Comparison of ENCODE assay signal across 18 mouse cellular contexts in genomic region chr1:131473631-131474118, GRCm38 (mm10). TPM values are rescaled to one million over a fixed set of nuclear protein-coding genes. Genes with fewer than 3 reads are reported as not detected.
DNase-seq lines count a peak whose midpoint lies in the region; ATAC-seq and TF ChIP-seq lines count a peak whose summit lies in the region.
"Had no signal": no experiment of that assay in that cellular context is flagged by ENCODE, and none has a peak within 500 bp of the region (broad histone marks: within the 10 kb centered on the region; RNA-seq: fewer than 3 reads in every experiment).

No protein-coding gene starts in this region.

- peak; percentile 49 for ATAC-seq in hindbrain, embryonic 16.5 days
- ATAC-seq in hindbrain, embryonic 12.5 days (ENCODE audit: low FRiP score): no peak
- ATAC-seq in megakaryocyte, adult 5-6 weeks (ENCODE audit: poor library complexity, severe bottlenecking): peak; percentile 56
- ATAC-seq: intestine, embryonic 16.5 days; liver, embryonic 12.5 days; midbrain, embryonic 15.5 days had no signal

- peak; percentile 83 for TF ChIP-seq EP300 in CH12.LX (IDR thresholded peaks at IDR 0.05; ENCODE audit: low read length)

- no peaks in the 10 kb centered on the region for H3K36me3 ChIP-seq in hindbrain, embryonic 16.5 days (ENCODE audit: control insufficient read depth, insufficient read depth, low read length)
- H3K36me3 ChIP-seq in hindbrain, embryonic 12.5 days: no peaks in the 10 kb centered on the region
- H3K36me3 ChIP-seq in CH12.LX (replicated peaks in 1 of 2; ENCODE audit: control insufficient read depth in 1 of 2, insufficient read depth in 1 of 2, low read length in 1 of 2): peaks cover 0 to 6% of the 10 kb centered on the region in 2 experiments
- H3K36me3 ChIP-seq: liver, embryonic 12.5 days; midbrain, embryonic 15.5 days had no signal

- H3K9me3 ChIP-seq in hindbrain, embryonic 16.5 days (ENCODE audit: control insufficient read depth, low read length): no peaks in the 10 kb centered on the region
- no peaks in the 10 kb centered on the region for H3K9me3 ChIP-seq in hindbrain, embryonic 12.5 days (replicated peaks)
- H3K9me3 ChIP-seq in CH12.LX (replicated peaks; ENCODE audit: low read length): no peaks in the 10 kb centered on the region
- H3K9me3 ChIP-seq: liver, embryonic 12.5 days; midbrain, embryonic 15.5 days had no signal

- DNase-seq in CH12.LX (ENCODE audit: extremely low read depth): peak; percentile 54
- DNase-seq in ovary, adult 18-20 months (ENCODE audit: low spot score): no peak
- no peak for DNase-seq in right cerebral cortex, adult 2 months (ENCODE audit: low spot score in 2 of 2)
- DNase-seq: adrenal gland, postnatal 14 days; cerebellum, adult 9-10 months; gastrocnemius, postnatal 14 days; lung, embryonic 14.5 days; right cerebral cortex, adult 18-20 months; spleen, adult 18-20 months; thymus, postnatal 25 days had no signal

- in situ Hi-C loops in CH12.LX (cut with MboI; ENCODE audit: low pct_ligation_motif_present, low pct_unique_long_range_greater_than_20kb, low sequenced_read_pairs): no loop called here

- TF ChIP-seq RAD21 in CH12.LX (IDR thresholded peaks at IDR 0.05; ENCODE audit: low read depth, low read length): no peak

- no peaks in the 10 kb centered on the region for H3K4me1 ChIP-seq in hindbrain, embryonic 16.5 days (ENCODE audit: control insufficient read depth, insufficient read depth, low read depth, low read length)
- H3K4me1 ChIP-seq in hindbrain, embryonic 12.5 days: no peaks in the 10 kb centered on the region
- peaks cover 11 to 56% of the 10 kb centered on the region in 2 experiments; a peak in 3 of 4 replicates for H3K4me1 ChIP-seq in CH12.LX (ENCODE audit: control insufficient read depth in 1 of 2, insufficient read depth in 2 of 2)
- H3K4me1 ChIP-seq in bone marrow macrophage, adult 2 months (ENCODE audit: control insufficient read depth, insufficient read depth, low read length): peaks cover 43% of the 10 kb centered on the region
- H3K4me1 ChIP-seq: midbrain, embryonic 15.5 days had no signal

- H3K9ac ChIP-seq in hindbrain, embryonic 16.5 days (ENCODE audit: low read depth, low read length): no peak overlapping the region
- H3K9ac ChIP-seq in hindbrain, embryonic 12.5 days: no peak overlapping the region
- H3K9ac ChIP-seq in CH12.LX (ENCODE audit: insufficient read depth, low read depth): no peak overlapping the region; the same call in 1 of the 2 replicates
- H3K9ac ChIP-seq: liver, embryonic 12.5 days; lung, embryonic 14.5 days; midbrain, embryonic 15.5 days had no signal

- no peak for TF ChIP-seq POLR2A in CH12.LX (IDR thresholded peaks at IDR 0.05; ENCODE audit: low read depth, low read length)
- TF ChIP-seq POLR2A in bone marrow macrophage, adult 2 months (IDR thresholded peaks at IDR 0.05; ENCODE audit: borderline replicate concordance, low read depth, low read length): no peak

- dilution Hi-C loops in CH12.LX (cut with MboI; ENCODE audit: extremely low pct_ligation_motif_present, extremely low pct_unique_long_range_greater_than_20kb, low sequenced_read_pairs): no loop called here

- H3K4me3 ChIP-seq in hindbrain, embryonic 16.5 days (ENCODE audit: low read length): no peak overlapping the region
- H3K4me3 ChIP-seq in hindbrain, embryonic 12.5 days: no peak overlapping the region
- H3K4me3 ChIP-seq in CH12.LX (replicated peaks in 1 of 3; ENCODE audit: low read depth in 2 of 3, low read length in 2 of 3, poor library complexity in 1 of 3): no peak overlapping the region
- no peak overlapping the region for H3K4me3 ChIP-seq in bone marrow macrophage, adult 2 months (ENCODE audit: insufficient read depth, low read length)
- H3K4me3 ChIP-seq: liver, embryonic 12.5 days; midbrain, embryonic 15.5 days had no signal

- no peak overlapping the region for H3K4me2 ChIP-seq in hindbrain, embryonic 16.5 days (ENCODE audit: low read length)
- H3K4me2 ChIP-seq in hindbrain, embryonic 12.5 days (replicated peaks): no peak overlapping the region
- peak overlapping the region; percentile 56 for H3K4me2 ChIP-seq in CH12.LX (ENCODE audit: insufficient read depth, low read depth, poor library complexity, severe bottlenecking)
- H3K4me2 ChIP-seq: liver, embryonic 12.5 days; lung, embryonic 14.5 days; midbrain, embryonic 15.5 days had no signal

- no peak for TF ChIP-seq CTCF in CH12.LX (conservative IDR thresholded peaks at IDR 0.05 in 1 of 2, IDR thresholded peaks at IDR 0.05 in 1 of 2; ENCODE audit: low read depth in 2 of 2, low read length in 2 of 2)
- no peak for TF ChIP-seq CTCF in bone marrow macrophage, adult 2 months (IDR thresholded peaks at IDR 0.05; ENCODE audit: low read depth, low read length)

- no peak overlapping the region for H3K27ac ChIP-seq in hindbrain, embryonic 16.5 days (ENCODE audit: low read depth, low read length)
- H3K27ac ChIP-seq in hindbrain, embryonic 12.5 days: no peak overlapping the region
- H3K27ac ChIP-seq in CH12.LX (ENCODE audit: insufficient read depth, low read depth): no peak overlapping the region
- peak overlapping the region; percentile 91 for H3K27ac ChIP-seq in bone marrow macrophage, adult 2 months (ENCODE audit: insufficient read depth, low read depth, low read length)
- H3K27ac ChIP-seq: liver, embryonic 12.5 days; midbrain, embryonic 15.5 days; stomach, postnatal 0 days had no signal

- no peaks in the 10 kb centered on the region for H3K27me3 ChIP-seq in hindbrain, embryonic 16.5 days (replicated peaks; ENCODE audit: control insufficient read depth, insufficient read depth, low read length)
- H3K27me3 ChIP-seq in hindbrain, embryonic 12.5 days: no peaks in the 10 kb centered on the region
- no peaks in the 10 kb centered on the region for H3K27me3 ChIP-seq in CH12.LX (replicated peaks)
- H3K27me3 ChIP-seq: liver, embryonic 12.5 days; midbrain, embryonic 15.5 days had no signal

- H3K79me2 ChIP-seq in CH12.LX (replicated peaks; ENCODE audit: control insufficient read depth, extremely low read depth, insufficient read depth, poor library complexity, severe bottlenecking): peaks cover 11% of the 10 kb centered on the region

TF ChIP-seq in CH12.LX, 34 proteins besides CTCF, POLR2A, EP300 and RAD21:
- TF ChIP-seq RCOR1 (conservative IDR thresholded peaks at IDR 0.05; ENCODE audit: low read depth, low read length) (no peak), MEF2A (IDR thresholded peaks at IDR 0.05; ENCODE audit: borderline replicate concordance, low read depth, low read length) (peak; percentile 57; the same call in 1 of the 2 replicates), IRF4 (IDR thresholded peaks at IDR 0.05; ENCODE audit: low read depth, low read length) (peak; percentile 61; the same call in 1 of the 2 replicates), ETS1 (conservative IDR thresholded peaks at IDR 0.05; ENCODE audit: low read depth, low read length) (no peak), ZNF384 (IDR thresholded peaks at IDR 0.05; ENCODE audit: low read depth, low read length) (peak; percentile 50; the same call in 1 of the 2 replicates), TBP (conservative IDR thresholded peaks at IDR 0.05; ENCODE audit: low read depth, low read length) (no peak)

RNA-seq across cellular contexts. Expression of gene Srgap2, which starts 53.5 kb away (rescaled TPM):
- 24.6 and 30.4 TPM in 2 replicates for polyA plus RNA-seq in hindbrain, embryonic 16.5 days (2015; fragmentation: Nextera tagmentation; extraction: Ambion mirVana)
- 16.9 and 23.1 TPM in 2 replicates for polyA plus RNA-seq in hindbrain, embryonic 12.5 days (2016; fragmentation: Nextera tagmentation; extraction: Ambion mirVana)
- total RNA-seq in CH12.LX (2012; rRNA removed) (19.9 and 28.1 TPM in 2 replicates), CH12.LX (2014; rRNA removed) (8.9 and 9.7 TPM in 2 replicates)
- polyA plus RNA-seq in CH12.LX (2012; ENCODE audit: insufficient read length, low read depth): 21.6 and 26.8 TPM in 2 replicates
- polyA plus RNA-seq in bone marrow macrophage, adult 2 months (2012; ENCODE audit: insufficient read depth, insufficient read length, missing spikeins): 173 and 188 TPM in 2 replicates
- total RNA-seq in megakaryocyte, adult 5-6 weeks (2015): 57.5 and 67.8 TPM in 2 replicates
- total RNA-seq in megakaryocyte, adult 5-6 weeks (2017): 25.7 and 43.9 TPM in 2 replicates

RNA-seq across cellular contexts. Expression of gene Fam72a, which starts 54.0 kb away (rescaled TPM):
- 1.1 and 1.6 TPM in 2 replicates for polyA plus RNA-seq in hindbrain, embryonic 16.5 days (2015; fragmentation: Nextera tagmentation; extraction: Ambion mirVana)
- 2.8 and 3.2 TPM in 2 replicates for polyA plus RNA-seq in hindbrain, embryonic 12.5 days (2016; fragmentation: Nextera tagmentation; extraction: Ambion mirVana)
- 10.5 and 12.7 TPM in 2 replicates for total RNA-seq in CH12.LX (2012; rRNA removed)
- total RNA-seq in CH12.LX (2014; rRNA removed): 18.9 and 22.4 TPM in 2 replicates
- polyA plus RNA-seq in CH12.LX (2012; ENCODE audit: insufficient read length, low read depth): 19.1 and 21.7 TPM in 2 replicates
- polyA plus RNA-seq in bone marrow macrophage, adult 2 months (2012; ENCODE audit: insufficient read depth, insufficient read length, missing spikeins): 3.0 and 4.2 TPM in 2 replicates
- 6.6 and 7.0 TPM in 2 replicates for total RNA-seq in megakaryocyte, adult 5-6 weeks (2015)
- 2.8 and 5.2 TPM in 2 replicates for total RNA-seq in megakaryocyte, adult 5-6 weeks (2017)
